Mouse (Mus musculus): Measurements from ENCODE around the gene Akna. TPM values are rescaled to one million over a fixed set of nuclear protein-coding genes. Genes with fewer than 3 reads are reported as not detected.

Gene Akna
- polyA plus RNA-seq (2012; rRNA removed): 1.9 TPM in 2 replicates

GRCm38 (mm10) chr4:63403040-63403959 is at the start of gene Akna:
Gene Akna, minus strand, starts transcription at chr4:63403354.
- H3K27ac ChIP-seq (ENCODE audit: insufficient read depth, low read length): peak within 1 kb of the TSS; percentile 56; the same call in 1 of the 2 replicates
- H3K4me3 ChIP-seq (replicated peaks; ENCODE audit: insufficient read depth, low read depth, low read length): peak within 1 kb of the TSS; percentile 7
- no peak for TF ChIP-seq POLR2A (IDR thresholded peaks at IDR 0.05; ENCODE audit: borderline replicate concordance, insufficient read depth, low read length)
- TF ChIP-seq CTCF (IDR thresholded peaks at IDR 0.05; ENCODE audit: borderline replicate concordance, insufficient read depth, low read depth, low read length): no peak
- H3K27me3 ChIP-seq (ENCODE audit: control insufficient read depth, insufficient read depth, low read length): 0 out of 2 replicates have a peak, but pooled peaks cover 1% of the 10 kb centered on the region
- H3K4me1 ChIP-seq (ENCODE audit: control insufficient read depth, insufficient read depth, low read length): no peaks in the 10 kb centered on the region
- DNase-seq: peak; percentile 34 to 36
- 27% methylated on average over 17 of the region's 17 CpGs for WGBS

- no peak for TF ChIP-seq POLR2A (IDR thresholded peaks at IDR 0.05; ENCODE audit: borderline replicate concordance, insufficient read depth, low read length)
- TF ChIP-seq CTCF (IDR thresholded peaks at IDR 0.05; ENCODE audit: borderline replicate concordance, insufficient read depth, low read depth, low read length): no peak
- no peak overlapping the region for H3K4me3 ChIP-seq (replicated peaks; ENCODE audit: insufficient read depth, low read depth, low read length)
- H3K4me1 ChIP-seq (ENCODE audit: control insufficient read depth, insufficient read depth, low read length): no peaks in the 10 kb centered on the region; the same call in 1 of the 2 replicates
- 38% methylated on average over 3 of the region's 3 CpGs for WGBS
- DNase-seq: no peak
- no peak overlapping the region for H3K27ac ChIP-seq (ENCODE audit: insufficient read depth, low read length)
- H3K27me3 ChIP-seq (ENCODE audit: control insufficient read depth, insufficient read depth, low read length): no peaks in the 10 kb centered on the region
Measured at GRCm38 (mm10) chr4:63452555-63452954, 49.4 kb upstream of the Akna start.

- Histone ChIP-seq H3K4me1 (ENCODE audit: control insufficient read depth, insufficient read depth, low read length) (no peaks in the 10 kb centered on the region; the same call in 1 of the 2 replicates), H3K27me3 (ENCODE audit: control insufficient read depth, insufficient read depth, low read length) (no peaks in the 10 kb centered on the region), H3K27ac (ENCODE audit: insufficient read depth, low read length) (no peak overlapping the region), H3K4me3 (replicated peaks; ENCODE audit: insufficient read depth, low read depth, low read length) (no peak overlapping the region)
- WGBS: 37% methylated on average over 5 of the region's 5 CpGs
- no peak for TF ChIP-seq CTCF (IDR thresholded peaks at IDR 0.05; ENCODE audit: borderline replicate concordance, insufficient read depth, low read depth, low read length)
- TF ChIP-seq POLR2A (IDR thresholded peaks at IDR 0.05; ENCODE audit: borderline replicate concordance, insufficient read depth, low read length): no peak
- DNase-seq: no peak
Measured at GRCm38 (mm10) chr4:63450551-63450950, 47.4 kb upstream of the Akna start.

- Histone ChIP-seq H3K4me1 (ENCODE audit: control insufficient read depth, insufficient read depth, low read length) (peaks cover 6% of the 10 kb centered on the region; the same call in 1 of the 2 replicates), H3K27ac (ENCODE audit: insufficient read depth, low read length) (no peak overlapping the region), H3K27me3 (ENCODE audit: control insufficient read depth, insufficient read depth, low read length) (no peaks in the 10 kb centered on the region), H3K4me3 (replicated peaks; ENCODE audit: insufficient read depth, low read depth, low read length) (no peak overlapping the region)
- 35% methylated on average over 10 of the region's 10 CpGs for WGBS
- DNase-seq: no peak
- no peak for TF ChIP-seq POLR2A (IDR thresholded peaks at IDR 0.05; ENCODE audit: borderline replicate concordance, insufficient read depth, low read length)
- no peak for TF ChIP-seq CTCF (IDR thresholded peaks at IDR 0.05; ENCODE audit: borderline replicate concordance, insufficient read depth, low read depth, low read length)
Measured at GRCm38 (mm10) chr4:63444362-63445066, 41.4 kb upstream of the Akna start.

GRCm38 (mm10) chr4:63443101-63443500 is 39.9 kb upstream of the Akna start:
- Histone ChIP-seq H3K27ac (ENCODE audit: insufficient read depth, low read length) (no peak overlapping the region), H3K4me3 (replicated peaks; ENCODE audit: insufficient read depth, low read depth, low read length) (no peak overlapping the region), H3K4me1 (ENCODE audit: control insufficient read depth, insufficient read depth, low read length) (peaks cover 6% of the 10 kb centered on the region; the same call in 1 of the 2 replicates), H3K27me3 (ENCODE audit: control insufficient read depth, insufficient read depth, low read length) (no peaks in the 10 kb centered on the region)
- no peak for TF ChIP-seq POLR2A (IDR thresholded peaks at IDR 0.05; ENCODE audit: borderline replicate concordance, insufficient read depth, low read length)
- 94% methylated on average over 2 of the region's 2 CpGs for WGBS
- DNase-seq: no peak

- peak; percentile 55 to 73 for DNase-seq
- no peak overlapping the region for H3K27ac ChIP-seq (ENCODE audit: insufficient read depth, low read length)
- TF ChIP-seq POLR2A (IDR thresholded peaks at IDR 0.05; ENCODE audit: borderline replicate concordance, insufficient read depth, low read length) (no peak), CTCF (IDR thresholded peaks at IDR 0.05; ENCODE audit: borderline replicate concordance, insufficient read depth, low read depth, low read length) (no peak)
- no peaks in the 10 kb centered on the region for H3K27me3 ChIP-seq (ENCODE audit: control insufficient read depth, insufficient read depth, low read length)
- WGBS: 20% methylated on average over 7 of the region's 7 CpGs
- peaks cover 6% of the 10 kb centered on the region; the same call in 1 of the 2 replicates for H3K4me1 ChIP-seq (ENCODE audit: control insufficient read depth, insufficient read depth, low read length)
- no peak overlapping the region for H3K4me3 ChIP-seq (replicated peaks; ENCODE audit: insufficient read depth, low read depth, low read length)
Measured at GRCm38 (mm10) chr4:63441616-63442015, 38.5 kb upstream of the Akna start.

GRCm38 (mm10) chr4:63440262-63440661 is 37.1 kb upstream of the Akna start:
- TF ChIP-seq CTCF (IDR thresholded peaks at IDR 0.05; ENCODE audit: borderline replicate concordance, insufficient read depth, low read depth, low read length): no peak
- TF ChIP-seq POLR2A (IDR thresholded peaks at IDR 0.05; ENCODE audit: borderline replicate concordance, insufficient read depth, low read length): no peak
- H3K4me1 ChIP-seq (ENCODE audit: control insufficient read depth, insufficient read depth, low read length): peaks cover 6% of the 10 kb centered on the region
- H3K27ac ChIP-seq (ENCODE audit: insufficient read depth, low read length): no peak overlapping the region
- no peak overlapping the region for H3K4me3 ChIP-seq (replicated peaks; ENCODE audit: insufficient read depth, low read depth, low read length)
- no peak for DNase-seq
- WGBS: 72% methylated on average over 7 of the region's 7 CpGs
- no peaks in the 10 kb centered on the region for H3K27me3 ChIP-seq (ENCODE audit: control insufficient read depth, insufficient read depth, low read length)
